Mouse (Mus musculus) neural tube, embryonic 11.5 days (tissue): ENCODE data around the gene Slc5a10. TPM values are rescaled to one million over a fixed set of nuclear protein-coding genes. Genes with fewer than 3 reads are reported as not detected.

Experiments used
- ATAC-seq: fragments of 200-750 bp; cut with Nextera tagmentation; 2 replicates; pipeline ENCODE4 v1.8.0; 2017; ENCODE audit warnings: moderate number of reproducible peaks, mild to moderate bottlenecking, moderate TSS enrichment, moderate library complexity; ENCODE audit not compliant: insufficient read depth, low FRiP score, low TSS enrichment
- DNase-seq: peaks from one replicate; pipeline ENCODE4 v3.0.0-alpha.2; 2015; ENCODE audit warnings: low spot score
- H3K27ac ChIP-seq: fragments of 300-500 bp; sonication (generic); 2 replicates; pipeline ENCODE4 v1.5.1; 2014; ENCODE audit warnings: low read depth, mild to moderate bottlenecking, low read length
- H3K27me3 ChIP-seq: fragments of 300-500 bp; sonication (generic); 2 replicates; pipeline ENCODE4 v1.6.1; 2014; ENCODE audit warnings: mild to moderate bottlenecking, low read length, mixed read lengths; ENCODE audit not compliant: control insufficient read depth, insufficient read depth
- H3K36me3 ChIP-seq: fragments of 300-500 bp; sonication (generic); 2 replicates; pipeline ENCODE4 v1.6.1; 2014; ENCODE audit warnings: mild to moderate bottlenecking, low read length, moderate library complexity, mixed read lengths; ENCODE audit not compliant: control insufficient read depth, insufficient read depth
- H3K4me1 ChIP-seq: fragments of 300-500 bp; sonication (generic); 2 replicates; pipeline ENCODE4 v1.6.1; 2014; ENCODE audit warnings: low read length, mixed read lengths; ENCODE audit not compliant: control insufficient read depth, insufficient read depth
- H3K4me2 ChIP-seq: fragments of 300-500 bp; sonication (generic); 2 replicates; pipeline ENCODE4 v1.6.1; 2014; ENCODE audit warnings: low read depth, mild to moderate bottlenecking, moderate library complexity
- H3K4me3 ChIP-seq: fragments of 300-500 bp; sonication (generic); 2 replicates; pipeline ENCODE4 v1.5.1; 2014; ENCODE audit warnings: low read depth, low read length
- H3K9ac ChIP-seq: fragments of 300-500 bp; sonication (generic); 2 replicates; pipeline ENCODE4 v1.6.1; 2014; ENCODE audit warnings: mild to moderate bottlenecking, low read length
- H3K9me3 ChIP-seq: fragments of 300-500 bp; sonication (generic); 2 replicates; pipeline ENCODE4 v1.6.1; 2016; ENCODE audit warnings: low read length; ENCODE audit not compliant: control insufficient read depth
- WGBS: fragments of 180-500 bp; shearing (Covaris S2); extraction: QIAGEN DNeasy Blood & Tissue Kit; methylation state at CpG from one replicate; pipeline ENCODE4 v1.1.7; 2014; 5-methylcytosine and 5-hydroxymethylcytosine counted together
- polyA plus RNA-seq: library from polyadenylated mRNA; unstranded; fragments of >200 nt; fragmentation: Nextera tagmentation; extraction: Ambion mirVana; gene quantifications from 2 replicates; pipeline ENCODE4 v1.2.1, GENCODE M21; 2014

The Slc5a10 gene
- polyA plus RNA-seq, 1 experiment from 2014 or later: not detected

- H3K4me1 ChIP-seq: peaks cover 6% of the 10 kb centered on the region
- no peaks in the 10 kb centered on the region for H3K27me3 ChIP-seq
- H3K4me2 ChIP-seq: no peak overlapping the region
- WGBS: 79% methylated on average over 14 of the region's 14 CpGs
- H3K27ac ChIP-seq: no peak overlapping the region
- no peak overlapping the region for H3K4me3 ChIP-seq
- H3K9me3 ChIP-seq: no peaks in the 10 kb centered on the region
- H3K9ac ChIP-seq: no peak overlapping the region
- H3K36me3 ChIP-seq: no peaks in the 10 kb centered on the region
- ATAC-seq: no peak
- DNase-seq: no peak
Observed at GRCm38 (mm10) chr11:61669492-61670490, 50.8 kb downstream of the Slc5a10 start.

- Histone ChIP-seq H3K4me3 (no peak overlapping the region), H3K9ac (no peak overlapping the region), H3K36me3 (no peaks in the 10 kb centered on the region), H3K27ac (no peak overlapping the region), H3K9me3 (no peaks in the 10 kb centered on the region), H3K27me3 (no peaks in the 10 kb centered on the region), H3K4me2 (no peak overlapping the region), H3K4me1 (no peaks in the 10 kb centered on the region)
- 85% methylated on average over 5 of the region's 5 CpGs for WGBS
- ATAC-seq (no peak), DNase-seq (no peak)
Observed at GRCm38 (mm10) chr11:61667782-61668181, 52.8 kb downstream of the Slc5a10 start.

- no peak overlapping the region for H3K9ac ChIP-seq
- no peaks in the 10 kb centered on the region for H3K9me3 ChIP-seq
- 80% methylated on average over 5 of the region's 5 CpGs for WGBS
- H3K4me3 ChIP-seq: no peak overlapping the region
- no peaks in the 10 kb centered on the region for H3K4me1 ChIP-seq
- H3K36me3 ChIP-seq: no peaks in the 10 kb centered on the region
- no peak overlapping the region for H3K27ac ChIP-seq
- no peaks in the 10 kb centered on the region for H3K27me3 ChIP-seq
- ATAC-seq: no peak
- no peak for DNase-seq
- no peak overlapping the region for H3K4me2 ChIP-seq
Observed at GRCm38 (mm10) chr11:61667248-61667647, 53.4 kb downstream of the Slc5a10 start.

- Histone ChIP-seq H3K4me3 (no peak overlapping the region), H3K36me3 (no peaks in the 10 kb centered on the region), H3K9ac (no peak overlapping the region), H3K4me2 (no peak overlapping the region), H3K9me3 (no peaks in the 10 kb centered on the region), H3K27ac (no peak overlapping the region), H3K27me3 (no peaks in the 10 kb centered on the region), H3K4me1 (no peaks in the 10 kb centered on the region)
- DNase-seq (peak; percentile 49), ATAC-seq (no peak)
- 48% methylated on average over 7 of the region's 7 CpGs for WGBS
Observed at GRCm38 (mm10) chr11:61665991-61666799, 54.4 kb downstream of the Slc5a10 start.

- ATAC-seq: no peak
- no peak overlapping the region for H3K27ac ChIP-seq
- no peaks in the 10 kb centered on the region for H3K27me3 ChIP-seq
- no peak overlapping the region for H3K4me3 ChIP-seq
- no peak overlapping the region for H3K9ac ChIP-seq
- no peak for DNase-seq
- no peaks in the 10 kb centered on the region for H3K4me1 ChIP-seq
- no peak overlapping the region for H3K4me2 ChIP-seq
- 87% methylated on average over 4 of the region's 4 CpGs for WGBS
- H3K9me3 ChIP-seq: no peaks in the 10 kb centered on the region
- no peaks in the 10 kb centered on the region for H3K36me3 ChIP-seq
Observed at GRCm38 (mm10) chr11:61665401-61665800, 55.2 kb downstream of the Slc5a10 start.

GRCm38 (mm10) chr11:61662189-61662588, 58.4 kb downstream of the Slc5a10 start:
- H3K27ac ChIP-seq: no peak overlapping the region
- WGBS: 93% methylated on average over 5 of the region's 5 CpGs
- H3K4me3 ChIP-seq: no peak overlapping the region

DNA sequence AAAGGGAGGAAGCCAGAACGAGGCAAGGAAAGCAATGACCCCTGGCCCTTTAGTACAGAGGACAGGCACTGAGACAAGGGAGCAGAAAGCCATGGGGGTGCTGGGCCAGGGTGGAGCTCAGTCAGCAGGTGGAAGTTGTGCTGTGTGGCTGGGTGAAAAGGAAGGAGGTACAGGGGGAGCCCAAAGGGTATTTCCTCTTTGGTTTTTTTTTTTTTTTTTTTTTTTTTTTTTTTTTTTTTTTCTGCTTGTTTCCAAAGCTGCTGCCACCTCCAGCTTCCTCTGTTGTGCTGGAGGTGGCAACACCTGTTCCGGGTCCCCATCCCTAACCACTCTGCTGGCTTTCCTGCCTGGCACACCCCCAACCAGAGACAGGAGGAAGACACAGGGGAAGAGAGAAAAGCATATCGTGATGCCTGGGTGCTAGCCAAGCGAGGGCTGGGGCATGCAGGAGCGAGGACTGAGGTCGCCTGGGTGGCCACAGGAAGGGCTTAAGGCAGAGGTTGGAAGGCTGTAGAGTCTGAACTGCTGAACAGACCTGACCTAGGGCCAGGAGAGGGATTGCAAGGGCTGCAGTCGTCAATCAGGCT, 59.7 kb downstream of the Slc5a10 start:
- ATAC-seq (no peak), DNase-seq (no peak)
- H3K27me3 ChIP-seq: no peaks in the 10 kb centered on the region
- no peak overlapping the region for H3K4me2 ChIP-seq
- no peaks in the 10 kb centered on the region for H3K36me3 ChIP-seq
- H3K4me1 ChIP-seq: no peaks in the 10 kb centered on the region
- no peaks in the 10 kb centered on the region for H3K9me3 ChIP-seq
- H3K4me3 ChIP-seq: no peak overlapping the region
- no peak overlapping the region for H3K27ac ChIP-seq
- 78% methylated on average over 7 of the region's 7 CpGs for WGBS
- H3K9ac ChIP-seq: no peak overlapping the region

More at GRCm38 (mm10) chr11:61662189-61662588, 58.4 kb downstream of the Slc5a10 start:
- Histone ChIP-seq H3K4me1 (no peaks in the 10 kb centered on the region), H3K9ac (no peak overlapping the region), H3K27me3 (no peaks in the 10 kb centered on the region), H3K4me2 (no peak overlapping the region), H3K9me3 (no peaks in the 10 kb centered on the region), H3K36me3 (no peaks in the 10 kb centered on the region)
- DNase-seq (no peak), ATAC-seq (no peak)

DNA sequence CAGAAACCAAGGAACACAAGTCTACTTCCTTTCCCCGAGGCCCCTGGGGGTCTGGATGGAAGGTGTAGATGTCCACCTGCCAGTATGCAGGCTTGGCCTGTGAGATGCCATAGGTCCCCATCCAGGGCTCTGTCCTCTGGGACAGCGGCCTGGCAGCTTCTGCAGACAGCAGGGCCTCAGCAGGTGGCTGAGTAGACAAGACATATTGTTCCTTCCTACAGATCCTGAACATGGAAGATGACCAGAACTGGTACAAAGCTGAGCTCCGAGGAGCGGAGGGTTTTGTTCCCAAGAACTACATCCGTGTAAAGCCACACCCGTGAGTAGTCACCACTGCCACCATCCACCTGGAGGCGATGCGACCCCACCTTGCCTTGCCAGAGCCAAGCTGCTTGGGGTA, 60.6 kb downstream of the Slc5a10 start:
- Histone ChIP-seq H3K4me1 (no peaks in the 10 kb centered on the region), H3K36me3 (no peaks in the 10 kb centered on the region), H3K4me3 (no peak overlapping the region), H3K9ac (no peak overlapping the region), H3K9me3 (no peaks in the 10 kb centered on the region), H3K4me2 (no peak overlapping the region), H3K27me3 (no peaks in the 10 kb centered on the region), H3K27ac (no peak overlapping the region)
- WGBS: 91% methylated on average over 8 of the region's 8 CpGs
- ATAC-seq (no peak), DNase-seq (no peak)
